Mouse (Mus musculus): Measurements from ENCODE around the gene Pard3. TPM values are rescaled to one million over a fixed set of nuclear protein-coding genes. Genes with fewer than 3 reads are reported as not detected.

Gene Pard3
- polyA plus RNA-seq, 1 experiment = not detected

GRCm38 (mm10) chr8:127405815-127406214 is 342.1 kb downstream of the Pard3 start:
- TF ChIP-seq POLR2A (IDR thresholded peaks at IDR 0.05; ENCODE audit: insufficient read depth, low read depth, low read length) = no peak
- H3K27ac ChIP-seq (ENCODE audit: insufficient read depth, low read depth, low read length) = no peak overlapping the region
- no peak overlapping the region for H3K4me3 ChIP-seq (ENCODE audit: insufficient read depth, low read depth, low read length)
- H3K4me1 ChIP-seq (ENCODE audit: control insufficient read depth, insufficient read depth, low read length) = no peaks in the 10 kb centered on the region

DNA sequence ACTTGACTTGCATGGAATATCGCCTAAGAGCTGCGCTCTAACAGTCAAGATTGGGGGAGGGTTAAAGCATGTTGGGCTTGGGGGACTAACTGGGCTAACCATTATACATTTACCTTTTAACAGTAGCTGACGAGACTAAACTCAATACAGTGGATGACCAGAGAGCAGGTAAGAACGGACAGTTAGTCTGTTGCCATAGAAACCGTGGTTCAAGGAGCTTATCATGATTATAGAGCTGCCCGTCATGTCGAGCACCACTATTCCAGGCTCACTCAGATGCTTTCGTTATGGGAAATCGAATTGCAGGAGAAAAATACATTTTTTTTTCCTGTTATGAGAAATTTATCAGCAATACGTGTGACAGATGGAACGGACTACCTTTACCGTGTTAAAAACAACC is 346.9 kb downstream of the Pard3 start:
- WGBS = 93% methylated on average over 12 of the region's 12 CpGs
- Histone ChIP-seq H3K4me1 (ENCODE audit: control insufficient read depth, insufficient read depth, low read length) (no peaks in the 10 kb centered on the region), H3K4me3 (ENCODE audit: insufficient read depth, low read depth, low read length) (no peak overlapping the region), H3K27ac (ENCODE audit: insufficient read depth, low read depth, low read length) (no peak overlapping the region)
- no peak for TF ChIP-seq POLR2A (IDR thresholded peaks at IDR 0.05; ENCODE audit: insufficient read depth, low read depth, low read length)
- no peak for TF ChIP-seq CTCF (IDR thresholded peaks at IDR 0.05; ENCODE audit: insufficient read depth, low read depth, low read length)

DNA sequence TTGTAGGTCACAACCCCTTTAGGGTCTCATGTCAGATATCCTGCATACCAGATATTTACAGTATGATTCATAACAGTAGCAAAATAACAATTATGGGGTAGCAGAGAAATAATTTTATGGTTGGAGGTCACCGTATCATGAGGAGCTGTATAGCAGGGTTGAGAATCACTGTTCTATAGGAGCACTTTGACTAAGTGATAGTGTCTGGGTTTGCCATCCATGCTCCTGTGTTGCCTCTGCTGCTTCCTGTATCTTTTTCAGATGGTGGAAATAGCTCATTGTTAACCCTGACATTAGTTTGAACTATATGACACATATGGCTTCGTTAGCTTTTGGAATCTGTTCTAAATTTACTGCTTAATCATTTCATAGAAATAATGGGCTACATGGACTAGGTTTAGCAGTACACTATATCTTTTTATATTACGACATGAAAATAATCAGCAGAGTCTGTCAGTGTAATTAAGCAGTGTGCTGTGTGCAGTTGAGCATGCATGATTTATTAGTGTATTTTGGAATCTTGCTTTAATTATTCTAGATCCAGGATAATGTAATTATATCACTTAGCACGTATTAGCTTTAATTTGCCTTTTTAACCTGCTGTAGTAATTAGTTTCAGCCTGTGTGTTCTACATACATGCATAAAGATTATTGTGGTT is 347.6 kb downstream of the Pard3 start:
- Histone ChIP-seq H3K27ac (ENCODE audit: insufficient read depth, low read depth, low read length) (no peak overlapping the region), H3K4me1 (ENCODE audit: control insufficient read depth, insufficient read depth, low read length) (no peaks in the 10 kb centered on the region), H3K4me3 (ENCODE audit: insufficient read depth, low read depth, low read length) (no peak overlapping the region)
- WGBS = 59% methylated on average over 4 of the region's 4 CpGs
- TF ChIP-seq CTCF (IDR thresholded peaks at IDR 0.05; ENCODE audit: insufficient read depth, low read depth, low read length) = no peak
- no peak for TF ChIP-seq POLR2A (IDR thresholded peaks at IDR 0.05; ENCODE audit: insufficient read depth, low read depth, low read length)

DNA sequence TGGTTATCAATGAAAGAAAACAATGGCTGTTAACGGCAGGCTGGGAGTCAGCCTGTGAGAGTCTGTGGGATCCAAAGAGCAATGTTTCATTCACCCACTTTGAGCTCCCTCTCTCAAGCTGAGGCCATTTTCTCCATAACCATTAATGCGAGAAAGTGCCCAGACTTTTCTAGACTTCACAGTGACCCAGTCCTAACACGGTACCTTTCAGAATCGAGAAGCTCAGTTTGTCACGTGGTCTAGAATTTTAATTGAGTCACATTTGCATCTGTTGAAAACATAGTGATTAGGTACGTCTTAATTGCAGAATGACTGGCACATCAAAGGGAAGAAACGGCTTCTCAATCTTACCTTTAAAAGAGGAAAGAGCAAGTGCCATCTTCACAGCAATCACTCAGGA is 359.3 kb downstream of the Pard3 start:
- no peak overlapping the region for H3K4me3 ChIP-seq (ENCODE audit: insufficient read depth, low read depth, low read length)
- TF ChIP-seq CTCF (IDR thresholded peaks at IDR 0.05; ENCODE audit: insufficient read depth, low read depth, low read length) = no peak
- no peak for TF ChIP-seq POLR2A (IDR thresholded peaks at IDR 0.05; ENCODE audit: insufficient read depth, low read depth, low read length)
- H3K27ac ChIP-seq (ENCODE audit: insufficient read depth, low read depth, low read length) = no peak overlapping the region
- peaks cover 8% of the 10 kb centered on the region; the same call in 1 of the 2 replicates for H3K4me1 ChIP-seq (ENCODE audit: control insufficient read depth, insufficient read depth, low read length)
- 31% methylated on average over 7 of the region's 7 CpGs for WGBS

DNA sequence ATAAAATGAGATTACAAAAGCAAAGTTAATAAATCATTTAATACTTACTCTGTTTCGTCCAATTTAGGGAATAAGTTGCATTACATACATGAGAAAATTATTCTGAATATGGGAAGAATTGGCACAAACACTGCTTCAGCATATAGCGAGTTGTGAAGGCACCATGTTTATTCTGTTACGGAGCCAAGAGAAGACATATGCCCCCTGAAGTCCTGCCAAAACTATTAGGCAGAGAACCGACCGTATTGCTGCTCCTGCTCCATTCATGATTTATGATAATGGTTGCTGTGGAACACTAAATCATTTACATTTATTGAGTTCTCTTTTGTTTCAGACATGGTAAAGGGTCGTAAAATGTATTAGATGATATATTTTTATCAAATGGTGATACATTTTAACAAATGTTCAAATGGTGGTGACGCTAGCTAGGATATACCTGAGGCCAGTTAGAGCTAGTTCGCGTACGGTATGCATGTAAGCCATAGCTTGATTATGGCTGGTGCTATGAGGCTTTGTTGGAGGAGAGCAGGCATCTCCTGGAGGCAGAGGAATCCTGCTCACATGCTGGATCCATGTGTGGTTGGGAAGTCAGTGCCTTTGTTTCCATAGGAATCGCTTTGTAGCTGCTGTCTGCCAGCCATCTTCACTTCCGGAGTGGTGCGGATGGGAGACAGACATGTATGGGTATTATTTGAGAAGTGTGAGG is 360.7 kb downstream of the Pard3 start:
- WGBS = 95% methylated on average over 13 of the region's 13 CpGs
- Histone ChIP-seq H3K4me1 (ENCODE audit: control insufficient read depth, insufficient read depth, low read length) (peaks cover 8% of the 10 kb centered on the region; the same call in 1 of the 2 replicates), H3K4me3 (ENCODE audit: insufficient read depth, low read depth, low read length) (no peak overlapping the region), H3K27ac (ENCODE audit: insufficient read depth, low read depth, low read length) (no peak overlapping the region)
- TF ChIP-seq POLR2A (IDR thresholded peaks at IDR 0.05; ENCODE audit: insufficient read depth, low read depth, low read length) (no peak), CTCF (IDR thresholded peaks at IDR 0.05; ENCODE audit: insufficient read depth, low read depth, low read length) (no peak)

DNA sequence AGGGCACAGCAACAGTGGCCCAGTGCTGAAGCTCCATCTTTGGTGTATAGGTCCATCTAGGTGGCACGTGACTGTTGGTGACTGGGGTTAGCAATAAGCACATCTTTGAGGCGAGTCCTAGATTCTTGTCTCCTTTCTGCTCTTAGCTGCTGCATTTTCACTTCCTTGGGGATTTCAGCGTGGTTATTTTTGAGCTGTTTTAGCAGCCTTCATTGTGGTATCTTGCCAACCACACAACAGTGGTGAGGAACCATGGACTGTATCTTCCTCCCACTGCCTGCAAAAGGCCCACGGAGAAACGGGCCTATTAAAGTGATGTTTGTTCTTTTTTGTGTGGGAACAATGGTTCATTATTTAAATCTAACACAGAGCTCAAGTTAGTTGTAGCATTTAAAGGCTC is 363.2 kb downstream of the Pard3 start:
- peaks cover 8% of the 10 kb centered on the region; the same call in 1 of the 2 replicates for H3K4me1 ChIP-seq (ENCODE audit: control insufficient read depth, insufficient read depth, low read length)
- 35% methylated on average over 5 of the region's 5 CpGs for WGBS
- no peak overlapping the region for H3K4me3 ChIP-seq (ENCODE audit: insufficient read depth, low read depth, low read length)
- no peak for TF ChIP-seq POLR2A (IDR thresholded peaks at IDR 0.05; ENCODE audit: insufficient read depth, low read depth, low read length)
- TF ChIP-seq CTCF (IDR thresholded peaks at IDR 0.05; ENCODE audit: insufficient read depth, low read depth, low read length) = no peak
- H3K27ac ChIP-seq (ENCODE audit: insufficient read depth, low read depth, low read length) = no peak overlapping the region

GRCm38 (mm10) chr8:127428004-127428403 is 364.3 kb downstream of the Pard3 start:
- WGBS = 67% methylated on average over 7 of the region's 7 CpGs
- TF ChIP-seq CTCF (IDR thresholded peaks at IDR 0.05; ENCODE audit: insufficient read depth, low read depth, low read length) (no peak), POLR2A (IDR thresholded peaks at IDR 0.05; ENCODE audit: insufficient read depth, low read depth, low read length) (no peak)
- no peak overlapping the region for H3K27ac ChIP-seq (ENCODE audit: insufficient read depth, low read depth, low read length)
- peaks cover 8% of the 10 kb centered on the region; the same call in 1 of the 2 replicates for H3K4me1 ChIP-seq (ENCODE audit: control insufficient read depth, insufficient read depth, low read length)
- H3K4me3 ChIP-seq (ENCODE audit: insufficient read depth, low read depth, low read length) = no peak overlapping the region

GRCm38 (mm10) chr8:127431236-127431635 is 367.5 kb downstream of the Pard3 start:
- 97% methylated on average over 2 of the region's 2 CpGs for WGBS
- Histone ChIP-seq H3K27ac (ENCODE audit: insufficient read depth, low read depth, low read length) (no peak overlapping the region), H3K4me1 (ENCODE audit: control insufficient read depth, insufficient read depth, low read length) (peaks cover 6% of the 10 kb centered on the region; the same call in 1 of the 2 replicates), H3K4me3 (ENCODE audit: insufficient read depth, low read depth, low read length) (no peak overlapping the region)
- no peak for TF ChIP-seq POLR2A (IDR thresholded peaks at IDR 0.05; ENCODE audit: insufficient read depth, low read depth, low read length)

GRCm38 (mm10) chr8:127435975-127436374 is 372.3 kb downstream of the Pard3 start:
- TF ChIP-seq CTCF (IDR thresholded peaks at IDR 0.05; ENCODE audit: insufficient read depth, low read depth, low read length) (no peak), POLR2A (IDR thresholded peaks at IDR 0.05; ENCODE audit: insufficient read depth, low read depth, low read length) (no peak)
- H3K4me3 ChIP-seq (ENCODE audit: insufficient read depth, low read depth, low read length) = no peak overlapping the region
- H3K4me1 ChIP-seq (ENCODE audit: control insufficient read depth, insufficient read depth, low read length) = 0 out of 2 replicates have a peak, but pooled peaks cover 2% of the 10 kb centered on the region
- H3K27ac ChIP-seq (ENCODE audit: insufficient read depth, low read depth, low read length) = no peak overlapping the region
- WGBS = 92% methylated on average over 6 of the region's 6 CpGs
